Mouse (Mus musculus): ENCODE results near the gene Lilrb4a. TPM values are rescaled to one million over a fixed set of nuclear protein-coding genes. Genes with fewer than 3 reads are reported as not detected.
"Not testable (repeated sequence)": the region's sequence is repeated elsewhere in the genome, so short reads cannot be mapped to it uniquely, and the experiment has no call there.

Gene Lilrb4a
- polyA plus RNA-seq (2016; fragmentation: Nextera tagmentation; extraction: Ambion mirVana) = 1.3 and 1.7 TPM in 2 replicates

DNA sequence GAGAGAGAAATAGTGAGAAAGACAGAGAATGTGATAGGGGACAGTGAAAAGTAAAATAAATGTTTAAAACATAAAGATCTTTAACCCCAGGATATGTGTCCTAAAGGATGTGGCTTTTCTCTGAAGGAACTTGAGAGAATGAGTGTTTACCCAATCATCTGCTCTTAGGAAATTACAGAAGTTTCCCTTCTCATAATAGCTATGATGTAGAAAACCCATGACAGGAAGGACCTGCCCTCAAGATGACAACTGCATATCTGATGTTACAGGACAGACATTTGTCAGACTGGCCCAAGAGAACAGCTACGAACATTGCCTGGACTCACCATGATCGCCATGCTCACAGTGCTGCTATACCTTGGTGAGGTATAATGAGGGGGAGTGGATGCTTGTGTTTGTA, at the start of gene Lilrb4a:
Gene Lilrb4a, plus strand, starts transcription at position 266 of the 400 bp plus-strand sequence.
- H3K9ac ChIP-seq; ATAC-seq (ENCODE audit: low FRiP score); H3K27ac ChIP-seq; H3K36me3 ChIP-seq; H3K27me3 ChIP-seq; H3K9me3 ChIP-seq (replicated peaks); H3K4me3 ChIP-seq; H3K4me1 ChIP-seq; H3K4me2 ChIP-seq (replicated peaks): not testable (repeated sequence)
- WGBS = no CpG with 5 or more reads among the region's 2 CpGs

- no peak for ATAC-seq (ENCODE audit: low FRiP score)
- H3K9ac ChIP-seq = no peak overlapping the region
- 85% methylated on average over 4 of the region's 4 CpGs for WGBS
- no peaks in the 10 kb centered on the region for H3K9me3 ChIP-seq (replicated peaks)
- H3K27ac ChIP-seq = no peak overlapping the region
- H3K27me3 ChIP-seq = no peaks in the 10 kb centered on the region
- H3K4me2 ChIP-seq (replicated peaks) = no peak overlapping the region
- H3K36me3 ChIP-seq = no peaks in the 10 kb centered on the region
- no peaks in the 10 kb centered on the region for H3K4me1 ChIP-seq
- no peak overlapping the region for H3K4me3 ChIP-seq
Observed at GRCm38 (mm10) chr10:51451610-51452009, 39.1 kb upstream of the Lilrb4a start.

DNA sequence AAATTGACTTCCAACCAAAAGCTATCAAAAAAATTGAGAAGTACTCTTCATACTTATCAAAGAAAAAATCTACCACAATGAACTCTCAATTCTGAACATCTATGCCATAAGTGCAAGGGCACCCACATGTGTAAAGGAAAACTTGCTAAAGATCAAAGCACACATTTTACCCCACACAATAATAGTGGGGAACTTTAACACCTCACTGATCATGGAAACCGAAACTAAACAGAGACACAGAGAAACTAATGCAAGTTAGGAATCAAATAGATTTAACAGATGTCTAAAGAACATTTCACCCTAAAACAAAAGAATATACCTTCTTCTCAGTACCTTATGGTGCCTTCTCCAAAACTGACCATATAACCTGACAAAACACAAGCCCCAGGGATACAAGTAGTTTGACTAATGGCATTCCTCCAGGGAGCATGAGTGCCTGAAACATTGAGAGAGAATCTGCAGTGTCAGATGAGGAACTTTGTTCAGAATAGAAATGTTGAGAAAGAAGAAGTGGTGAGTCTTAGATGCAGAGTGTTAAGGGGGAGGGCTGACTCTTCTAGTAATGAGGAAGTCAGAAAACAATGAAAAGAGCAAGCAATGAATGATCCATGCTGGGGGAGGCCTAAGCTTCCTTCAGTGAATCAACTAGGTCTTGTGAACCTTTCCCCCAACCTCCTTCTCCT, 37.0 kb upstream of the Lilrb4a start:
- no peak overlapping the region for H3K27ac ChIP-seq
- WGBS = 79% methylated on average over 1 of the region's 1 CpGs
- H3K9me3 ChIP-seq (replicated peaks) = no peaks in the 10 kb centered on the region
- no peaks in the 10 kb centered on the region for H3K4me1 ChIP-seq
- no peak overlapping the region for H3K4me3 ChIP-seq
- no peak overlapping the region for H3K9ac ChIP-seq
- ATAC-seq (ENCODE audit: low FRiP score) = no peak
- H3K36me3 ChIP-seq = no peaks in the 10 kb centered on the region
- no peaks in the 10 kb centered on the region for H3K27me3 ChIP-seq
- H3K4me2 ChIP-seq (replicated peaks) = no peak overlapping the region

DNA sequence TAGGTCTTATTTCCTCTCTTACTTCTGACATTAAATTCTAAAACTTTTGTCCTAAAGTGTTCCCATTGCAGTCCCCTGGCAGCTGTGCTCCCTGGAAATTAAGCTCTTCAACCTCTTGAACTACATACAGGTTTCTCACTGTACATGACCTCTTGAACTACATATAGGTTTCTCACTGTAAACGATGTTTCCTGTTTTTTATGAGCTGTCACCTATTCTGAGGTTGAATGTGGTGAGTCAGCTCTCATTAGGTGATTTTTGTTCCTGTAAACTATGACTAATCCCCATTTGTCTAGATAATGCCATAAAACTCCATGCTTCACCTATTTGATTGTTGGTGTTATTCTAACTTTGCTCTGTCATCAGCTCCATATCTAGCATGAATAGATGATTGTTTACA, 36.4 kb upstream of the Lilrb4a start:
- H3K4me3 ChIP-seq = no peak overlapping the region
- H3K9me3 ChIP-seq (replicated peaks) = no peaks in the 10 kb centered on the region
- H3K36me3 ChIP-seq = no peaks in the 10 kb centered on the region
- no peaks in the 10 kb centered on the region for H3K4me1 ChIP-seq
- H3K27me3 ChIP-seq = no peaks in the 10 kb centered on the region
- H3K9ac ChIP-seq = no peak overlapping the region
- ATAC-seq (ENCODE audit: low FRiP score) = no peak
- 79% methylated on average over 1 of the region's 1 CpGs for WGBS
- no peak overlapping the region for H3K27ac ChIP-seq
- no peak overlapping the region for H3K4me2 ChIP-seq (replicated peaks)

DNA sequence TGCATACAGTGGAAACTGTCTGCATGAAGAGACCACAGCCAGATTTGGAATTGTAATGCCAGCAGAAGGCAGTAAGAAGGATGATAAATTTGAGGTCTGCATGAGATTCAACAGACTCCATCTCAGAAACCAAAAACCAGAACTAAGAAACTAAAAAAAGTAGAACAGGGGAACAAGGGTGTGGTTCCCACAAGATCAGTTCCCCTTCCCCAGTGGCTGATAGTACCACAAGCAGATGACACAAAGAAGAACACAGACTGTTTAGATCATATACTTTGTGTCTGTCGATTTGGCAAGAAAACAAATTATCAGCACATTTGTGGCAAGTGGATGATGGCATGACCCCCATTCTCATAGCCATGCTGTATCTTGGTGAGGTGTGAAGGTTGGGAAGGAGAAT, 35.0 kb upstream of the Lilrb4a start:
- Histone ChIP-seq H3K27ac (no peak overlapping the region), H3K27me3 (no peaks in the 10 kb centered on the region), H3K4me2 (replicated peaks) (no peak overlapping the region), H3K4me3 (no peak overlapping the region), H3K4me1 (no peaks in the 10 kb centered on the region), H3K9ac (no peak overlapping the region), H3K36me3 (no peaks in the 10 kb centered on the region), H3K9me3 (replicated peaks) (no peaks in the 10 kb centered on the region)
- ATAC-seq (ENCODE audit: low FRiP score) = no peak
- WGBS = 81% methylated on average over 1 of the region's 1 CpGs

GRCm38 (mm10) chr10:51456369-51456768, 34.4 kb upstream of the Lilrb4a start:
- no peak overlapping the region for H3K4me3 ChIP-seq
- H3K4me1 ChIP-seq = no peaks in the 10 kb centered on the region
- no peaks in the 10 kb centered on the region for H3K9me3 ChIP-seq (replicated peaks)
- no peak overlapping the region for H3K4me2 ChIP-seq (replicated peaks)
- no peaks in the 10 kb centered on the region for H3K36me3 ChIP-seq
- no peaks in the 10 kb centered on the region for H3K27me3 ChIP-seq
- 79% methylated on average over 4 of the region's 4 CpGs for WGBS
- H3K27ac ChIP-seq = no peak overlapping the region
- no peak for ATAC-seq (ENCODE audit: low FRiP score)
- H3K9ac ChIP-seq = no peak overlapping the region

GRCm38 (mm10) chr10:51463800-51464199, 27.0 kb upstream of the Lilrb4a start:
- WGBS = 32% methylated on average over 4 of the region's 4 CpGs
- H3K4me1 ChIP-seq; H3K9ac ChIP-seq; H3K9me3 ChIP-seq (replicated peaks); H3K27me3 ChIP-seq; H3K36me3 ChIP-seq; ATAC-seq (ENCODE audit: low FRiP score); H3K4me2 ChIP-seq (replicated peaks); H3K4me3 ChIP-seq; H3K27ac ChIP-seq: not testable (repeated sequence)

DNA sequence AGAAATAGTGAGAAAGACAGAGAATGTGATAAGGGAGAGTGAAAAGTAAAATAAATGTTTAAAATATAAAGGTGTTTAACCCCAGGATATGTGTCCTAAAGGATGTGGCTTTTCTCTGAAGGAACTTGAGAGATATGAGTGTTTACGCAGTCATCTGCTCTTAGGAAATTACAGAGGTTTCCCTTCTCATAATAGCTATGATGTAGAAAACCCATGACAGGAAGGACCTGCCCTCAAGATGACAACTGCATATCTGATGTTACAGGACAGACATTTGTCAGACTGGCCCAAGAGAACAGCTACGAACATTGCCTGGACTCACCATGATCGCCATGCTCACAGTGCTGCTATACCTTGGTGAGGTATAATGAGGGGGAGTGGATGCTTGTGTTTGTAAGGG, 10.4 kb upstream of the Lilrb4a start, which contains the start of the genes Gm49339 and Lilr4b:
Gene Gm49339, plus strand, starts transcription at position 216 of the 400 bp plus-strand sequence.
Gene Lilr4b, plus strand, starts transcription at position 236 of the 400 bp plus-strand sequence.
- not testable (repeated sequence) for ATAC-seq (ENCODE audit: low FRiP score); H3K4me3 ChIP-seq; H3K9me3 ChIP-seq (replicated peaks); H3K4me1 ChIP-seq; H3K4me2 ChIP-seq (replicated peaks); H3K9ac ChIP-seq; H3K27me3 ChIP-seq; H3K36me3 ChIP-seq; H3K27ac ChIP-seq
- 94% methylated on average over 1 of the region's 3 CpGs for WGBS

DNA sequence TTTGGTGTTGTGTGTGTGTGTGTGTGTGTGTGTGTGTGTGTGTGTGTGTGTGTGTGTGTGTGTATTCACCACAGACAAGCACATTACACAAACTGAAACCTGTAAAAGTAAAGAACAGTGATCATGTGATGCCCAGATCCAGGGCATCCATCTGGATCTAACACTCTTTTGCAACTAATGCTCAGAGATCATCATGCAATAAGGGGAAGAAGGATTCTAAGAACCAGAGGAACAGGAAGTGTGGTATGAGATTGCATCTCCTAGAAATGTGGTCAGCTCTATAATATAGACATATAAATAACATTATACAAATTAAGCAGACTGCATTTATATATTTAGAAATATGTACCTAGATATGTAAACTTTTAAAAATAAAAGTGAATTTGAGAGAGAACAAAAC, 29.3 kb downstream of the Lilrb4a start:
- Histone ChIP-seq H3K36me3 (no peaks in the 10 kb centered on the region), H3K9me3 (replicated peaks) (no peaks in the 10 kb centered on the region), H3K27ac (no peak overlapping the region), H3K27me3 (no peaks in the 10 kb centered on the region), H3K9ac (no peak overlapping the region), H3K4me3 (no peak overlapping the region), H3K4me2 (replicated peaks) (no peak overlapping the region), H3K4me1 (no peaks in the 10 kb centered on the region)
- ATAC-seq (ENCODE audit: low FRiP score) = no peak

GRCm38 (mm10) chr10:51521453-51521852, 30.7 kb downstream of the Lilrb4a start:
- Histone ChIP-seq H3K36me3 (no peaks in the 10 kb centered on the region), H3K27ac (no peak overlapping the region), H3K4me2 (replicated peaks) (no peak overlapping the region), H3K9ac (no peak overlapping the region), H3K27me3 (no peaks in the 10 kb centered on the region), H3K9me3 (replicated peaks) (no peaks in the 10 kb centered on the region), H3K4me1 (no peaks in the 10 kb centered on the region), H3K4me3 (no peak overlapping the region)
- ATAC-seq (ENCODE audit: low FRiP score) = no peak

DNA sequence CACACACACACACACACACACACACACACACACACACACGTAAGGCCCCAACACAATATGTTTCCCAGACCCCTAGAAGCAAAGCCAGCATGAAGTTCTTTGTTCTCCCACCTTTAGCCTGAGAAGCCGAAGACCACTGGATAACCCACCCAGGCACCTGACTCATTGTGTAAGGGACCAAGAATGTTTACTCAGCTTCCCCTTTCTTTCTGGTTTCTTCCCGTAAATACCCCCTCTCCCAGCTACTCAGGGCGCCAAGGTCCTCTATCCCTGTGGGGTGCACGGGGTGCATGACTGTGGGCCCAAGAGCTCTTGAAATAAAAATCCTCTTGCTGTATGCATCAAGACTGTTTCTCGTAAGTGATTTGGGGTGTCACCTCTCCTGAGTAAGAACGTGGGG, 35.3 kb downstream of the Lilrb4a start:
- no peak for ATAC-seq (ENCODE audit: low FRiP score)
- Histone ChIP-seq H3K27me3 (no peaks in the 10 kb centered on the region), H3K9ac (no peak overlapping the region), H3K27ac (no peak overlapping the region), H3K36me3 (no peaks in the 10 kb centered on the region), H3K4me3 (no peak overlapping the region), H3K4me1 (no peaks in the 10 kb centered on the region), H3K4me2 (replicated peaks) (no peak overlapping the region), H3K9me3 (replicated peaks) (no peaks in the 10 kb centered on the region)
- 74% methylated on average over 7 of the region's 7 CpGs for WGBS

DNA sequence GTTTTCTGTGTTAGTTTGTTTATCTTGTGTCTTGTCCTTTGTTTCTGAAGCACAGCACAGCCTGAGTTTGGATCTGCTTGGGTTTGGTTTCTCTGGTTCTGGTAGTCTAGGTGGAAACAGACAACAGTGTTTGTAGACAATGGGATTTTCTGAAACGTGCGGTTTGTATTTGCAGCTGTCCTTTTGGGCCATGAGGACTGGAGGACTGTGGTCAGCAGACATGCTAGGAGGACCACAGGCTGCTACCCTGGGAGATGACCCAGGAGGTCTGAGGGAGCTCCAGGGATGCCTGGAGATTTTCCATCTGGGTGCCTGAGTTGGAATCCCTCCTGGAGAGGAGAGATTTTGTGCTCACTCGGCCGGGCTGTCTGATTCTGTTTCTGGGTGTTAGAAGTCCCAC, 35.9 kb downstream of the Lilrb4a start:
- H3K4me2 ChIP-seq (replicated peaks) = no peak overlapping the region
- no peak overlapping the region for H3K27ac ChIP-seq
- no peak overlapping the region for H3K4me3 ChIP-seq
- H3K36me3 ChIP-seq = no peaks in the 10 kb centered on the region
- no peak for ATAC-seq (ENCODE audit: low FRiP score)
- 73% methylated on average over 4 of the region's 4 CpGs for WGBS
- no peak overlapping the region for H3K9ac ChIP-seq
- no peaks in the 10 kb centered on the region for H3K4me1 ChIP-seq
- no peaks in the 10 kb centered on the region for H3K27me3 ChIP-seq
- no peaks in the 10 kb centered on the region for H3K9me3 ChIP-seq (replicated peaks)

DNA sequence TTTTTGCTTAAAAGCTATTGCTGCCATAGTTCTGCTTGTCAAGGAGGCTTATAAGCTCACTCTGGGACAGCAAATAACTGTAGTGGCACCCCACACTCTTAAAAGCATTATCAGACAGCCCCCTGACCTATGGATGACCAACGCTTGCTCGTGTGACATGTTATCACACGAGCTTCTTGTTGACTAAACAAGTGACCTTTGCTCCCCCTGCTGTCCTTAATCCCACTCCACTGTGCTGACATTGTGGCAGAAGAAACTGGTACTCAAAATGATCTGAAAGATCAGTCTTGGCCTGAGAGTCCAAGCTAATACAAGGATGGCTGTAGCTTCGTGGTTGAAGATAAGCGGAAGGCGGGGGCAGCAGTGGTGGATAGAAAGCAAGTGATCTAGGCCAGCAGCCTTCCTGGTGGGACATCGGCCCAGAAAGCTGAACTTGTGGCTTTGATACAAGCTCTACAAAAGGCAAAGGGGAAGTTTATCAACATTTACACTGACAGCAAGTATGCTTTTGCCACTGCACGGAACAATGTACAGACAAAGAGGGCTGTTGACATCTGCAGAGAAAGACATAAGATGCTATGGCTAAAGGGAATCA, 38.2 kb downstream of the Lilrb4a start:
- ATAC-seq (ENCODE audit: low FRiP score) = no peak
- Histone ChIP-seq H3K27ac (no peak overlapping the region), H3K36me3 (no peaks in the 10 kb centered on the region), H3K27me3 (no peaks in the 10 kb centered on the region), H3K4me2 (replicated peaks) (no peak overlapping the region), H3K9me3 (replicated peaks) (no peaks in the 10 kb centered on the region), H3K4me1 (no peaks in the 10 kb centered on the region), H3K4me3 (no peak overlapping the region), H3K9ac (no peak overlapping the region)
- WGBS = 71% methylated on average over 8 of the region's 8 CpGs

Data from hindbrain, embryonic 12.5 days (tissue).